Mouse (Mus musculus) cortical plate, adult 2 months (tissue): Measurements from ENCODE around the gene Csf2rb.

Source experiments
- CTCF ChIP-seq: fragments of 200-500 bp; IDR thresholded peaks from 2 replicates; pipeline ENCODE4 v1.5.1; 2011; ENCODE audit warnings: mild to moderate bottlenecking, control low read depth, low read length; ENCODE audit not compliant: insufficient read depth; ENCODE audit errors: extremely low read depth
- POLR2A ChIP-seq: fragments of 200-500 bp; IDR thresholded peaks from 2 replicates; pipeline ENCODE4 v1.6.1; 2011; ENCODE audit warnings: mild to moderate bottlenecking, low read length, control low read depth; ENCODE audit not compliant: insufficient read depth; ENCODE audit errors: extremely low read depth

DNA sequence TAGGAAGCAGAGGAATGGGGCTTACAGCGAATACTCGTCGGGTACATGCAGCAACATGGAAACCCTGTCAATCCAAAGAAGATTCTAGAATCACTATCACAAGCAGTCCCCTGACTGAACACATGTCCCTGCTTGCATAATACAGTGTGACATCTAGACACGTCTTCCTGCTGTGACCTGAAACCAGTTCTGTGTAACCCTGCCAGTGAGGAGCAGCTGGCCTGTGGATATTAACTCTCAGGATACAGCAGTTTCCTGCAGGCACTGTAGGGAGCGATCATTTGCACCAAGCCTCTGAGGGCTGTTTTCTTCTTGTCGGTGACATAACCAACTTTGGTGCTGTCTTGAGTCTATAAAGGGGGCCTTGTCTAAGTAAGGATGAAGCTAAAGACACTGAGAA, 75.8 kb downstream of the Csf2rb start:
- TF ChIP-seq CTCF (no peak), POLR2A (no peak)
